Mouse (Mus musculus) midbrain, embryonic 12.5 days (tissue): Measurements from ENCODE around the gene Zbtb17. TPM values are rescaled to one million over a fixed set of nuclear protein-coding genes. Genes with fewer than 3 reads are reported as not detected.
A peak's percentile ranks its signal among the peaks of the same experiment; 100 is the strongest.

Experiments
- ATAC-seq: fragments of 200-750 bp; cut with Nextera tagmentation; 2 replicates; pipeline ENCODE4 v1.8.0; 2017; ENCODE audit warnings: low read depth, moderate TSS enrichment, moderate library complexity; ENCODE audit not compliant: low FRiP score
- H3K27ac ChIP-seq: fragments of 300-500 bp; sonication (generic); replicated peaks from 2 replicates; pipeline ENCODE4 v1.5.1; 2016; ENCODE audit warnings: mild to moderate bottlenecking
- H3K27me3 ChIP-seq: fragments of 300-500 bp; sonication (generic); 2 replicates; pipeline ENCODE4 v1.6.1; 2016; ENCODE audit warnings: mild to moderate bottlenecking
- H3K36me3 ChIP-seq: fragments of 300-500 bp; sonication (generic); 2 replicates; pipeline ENCODE4 v1.6.1; 2016
- H3K4me1 ChIP-seq: fragments of 300-500 bp; sonication (generic); 2 replicates; pipeline ENCODE4 v1.6.1; 2016
- H3K4me2 ChIP-seq: fragments of 300-500 bp; sonication (generic); replicated peaks from 2 replicates; pipeline ENCODE4 v1.6.1; 2016; ENCODE audit warnings: mild to moderate bottlenecking, moderate library complexity
- H3K4me3 ChIP-seq: fragments of 300-500 bp; sonication (generic); 2 replicates; pipeline ENCODE4 v1.5.1; 2016; ENCODE audit warnings: mild to moderate bottlenecking
- H3K9ac ChIP-seq: fragments of 300-500 bp; sonication (generic); replicated peaks from 2 replicates; pipeline ENCODE4 v1.6.1; 2016; ENCODE audit warnings: mild to moderate bottlenecking, moderate library complexity
- H3K9me3 ChIP-seq: fragments of 300-500 bp; sonication (generic); 2 replicates; pipeline ENCODE4 v1.6.1; 2016; ENCODE audit warnings: mild to moderate bottlenecking
- WGBS: fragments of 180-500 bp; shearing (Covaris S2); methylation state at CpG from one replicate; pipeline ENCODE4 v1.1.7; 2016; 5-methylcytosine and 5-hydroxymethylcytosine counted together
- polyA plus RNA-seq: library from polyadenylated mRNA; unstranded; fragments of >200 nt; fragmentation: Nextera tagmentation; extraction: Ambion mirVana; gene quantifications from 2 replicates; pipeline ENCODE4 v1.2.1, GENCODE M21; 2016

Gene Zbtb17
- polyA plus RNA-seq, 1 experiment from 2014 or later: 63.8 TPM

DNA sequence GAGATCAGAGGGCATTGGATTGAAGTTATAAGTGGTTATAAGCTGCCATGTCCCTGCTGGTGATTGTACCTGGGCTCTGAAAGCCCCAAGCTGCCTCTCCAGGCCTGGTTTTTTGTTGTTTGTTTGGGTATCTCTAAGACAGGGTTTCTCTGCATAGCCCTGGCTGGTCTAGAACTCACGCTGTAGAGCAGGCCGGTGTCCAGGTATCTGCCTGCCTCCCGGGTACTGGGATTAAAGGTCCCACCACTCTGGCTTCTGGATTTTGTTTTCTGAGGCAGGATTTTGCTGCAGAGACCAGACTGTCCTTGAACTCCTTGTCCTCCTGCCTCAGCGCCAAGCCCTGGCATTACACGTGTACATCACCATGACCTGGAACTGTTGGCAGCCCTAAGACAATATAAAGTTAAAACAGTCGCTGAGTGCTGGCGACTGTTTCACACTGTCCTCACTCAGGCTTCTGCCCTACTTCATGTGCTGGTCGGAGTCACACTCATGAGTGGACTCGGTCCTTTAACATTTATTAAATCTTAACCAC, 7.5 kb downstream of the Zbtb17 start:
- no peak overlapping the region for H3K4me2 ChIP-seq
- H3K9ac ChIP-seq: no peak overlapping the region
- no peak overlapping the region for H3K27ac ChIP-seq
- peaks cover 78% of the 10 kb centered on the region for H3K36me3 ChIP-seq
- 93% methylated on average over 9 of the region's 9 CpGs for WGBS
- H3K27me3 ChIP-seq: no peaks in the 10 kb centered on the region
- no peak overlapping the region for H3K4me3 ChIP-seq
- H3K9me3 ChIP-seq: no peaks in the 10 kb centered on the region
- no peaks in the 10 kb centered on the region for H3K4me1 ChIP-seq
- no peak for ATAC-seq

DNA sequence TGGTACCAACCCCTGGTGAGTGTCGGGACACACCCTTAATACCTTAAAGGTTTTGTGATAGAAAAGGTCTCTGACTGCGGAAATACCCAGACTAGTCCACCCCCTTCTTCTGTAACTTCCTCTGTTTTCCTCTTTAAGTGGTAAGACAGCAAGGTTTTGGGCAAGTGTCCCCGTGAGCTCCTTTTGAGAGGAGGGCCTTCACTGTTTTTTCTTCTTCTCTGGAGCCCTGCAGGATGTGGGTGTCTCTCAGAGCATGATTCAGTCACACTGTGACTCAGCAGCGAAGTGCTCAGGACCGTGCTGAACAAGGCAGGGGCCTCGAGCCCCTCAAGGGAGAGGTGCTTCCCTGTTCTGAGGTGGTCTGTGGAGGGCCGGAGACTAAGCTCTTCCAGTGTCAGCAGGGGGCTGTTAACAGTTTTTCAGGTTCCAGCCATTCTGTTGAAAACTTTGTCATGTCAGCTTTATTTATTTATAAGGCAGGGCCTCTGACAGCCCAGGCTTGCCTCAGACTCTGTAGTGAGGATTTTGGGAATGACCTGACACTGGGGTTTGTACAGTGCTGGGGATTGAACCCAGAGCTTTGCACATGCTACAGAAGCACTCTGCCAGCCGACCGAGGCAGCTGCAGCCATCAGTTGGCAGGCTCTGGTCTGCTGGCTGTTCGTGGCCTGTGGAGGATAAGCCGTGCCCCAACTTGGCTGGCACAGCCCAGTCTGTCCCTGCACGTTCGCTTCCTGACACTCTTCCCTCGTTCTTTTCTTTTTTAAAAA, 10.3 kb downstream of the Zbtb17 start:
- no peak overlapping the region for H3K4me2 ChIP-seq
- no peak overlapping the region for H3K9ac ChIP-seq
- no peak for ATAC-seq
- 81% methylated on average over 14 of the region's 14 CpGs for WGBS
- H3K36me3 ChIP-seq: peaks cover 55% of the 10 kb centered on the region
- no peaks in the 10 kb centered on the region for H3K9me3 ChIP-seq
- peaks cover 17% of the 10 kb centered on the region for H3K4me1 ChIP-seq
- H3K27me3 ChIP-seq: no peaks in the 10 kb centered on the region
- no peak overlapping the region for H3K27ac ChIP-seq
- no peak overlapping the region for H3K4me3 ChIP-seq

DNA sequence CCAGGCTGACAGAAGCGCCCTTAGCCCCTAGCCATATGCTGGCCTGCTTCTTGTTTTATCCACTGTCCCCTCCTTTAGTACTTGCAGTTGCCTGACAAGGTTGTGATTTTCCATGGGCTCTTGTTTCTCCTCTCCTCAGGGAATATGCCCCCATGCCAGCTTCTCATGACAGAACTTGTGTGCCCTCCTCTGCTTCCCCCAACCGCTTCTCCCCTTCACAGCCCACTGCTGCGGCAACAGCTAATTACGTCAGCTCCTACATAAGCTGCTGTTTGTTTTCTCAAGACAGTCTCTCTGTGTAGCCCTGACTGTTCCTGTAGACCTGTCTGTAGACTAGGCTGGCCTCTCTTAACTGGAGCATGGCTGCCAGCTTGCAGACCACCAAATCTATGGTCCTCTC, 11.1 kb downstream of the Zbtb17 start:
- Histone ChIP-seq H3K9me3 (no peaks in the 10 kb centered on the region), H3K27me3 (no peaks in the 10 kb centered on the region), H3K4me2 (no peak overlapping the region), H3K9ac (no peak overlapping the region), H3K4me3 (no peak overlapping the region), H3K27ac (no peak overlapping the region), H3K4me1 (peaks cover 18% of the 10 kb centered on the region), H3K36me3 (peaks cover 49% of the 10 kb centered on the region)
- WGBS: 85% methylated on average over 4 of the region's 4 CpGs
- no peak for ATAC-seq

DNA sequence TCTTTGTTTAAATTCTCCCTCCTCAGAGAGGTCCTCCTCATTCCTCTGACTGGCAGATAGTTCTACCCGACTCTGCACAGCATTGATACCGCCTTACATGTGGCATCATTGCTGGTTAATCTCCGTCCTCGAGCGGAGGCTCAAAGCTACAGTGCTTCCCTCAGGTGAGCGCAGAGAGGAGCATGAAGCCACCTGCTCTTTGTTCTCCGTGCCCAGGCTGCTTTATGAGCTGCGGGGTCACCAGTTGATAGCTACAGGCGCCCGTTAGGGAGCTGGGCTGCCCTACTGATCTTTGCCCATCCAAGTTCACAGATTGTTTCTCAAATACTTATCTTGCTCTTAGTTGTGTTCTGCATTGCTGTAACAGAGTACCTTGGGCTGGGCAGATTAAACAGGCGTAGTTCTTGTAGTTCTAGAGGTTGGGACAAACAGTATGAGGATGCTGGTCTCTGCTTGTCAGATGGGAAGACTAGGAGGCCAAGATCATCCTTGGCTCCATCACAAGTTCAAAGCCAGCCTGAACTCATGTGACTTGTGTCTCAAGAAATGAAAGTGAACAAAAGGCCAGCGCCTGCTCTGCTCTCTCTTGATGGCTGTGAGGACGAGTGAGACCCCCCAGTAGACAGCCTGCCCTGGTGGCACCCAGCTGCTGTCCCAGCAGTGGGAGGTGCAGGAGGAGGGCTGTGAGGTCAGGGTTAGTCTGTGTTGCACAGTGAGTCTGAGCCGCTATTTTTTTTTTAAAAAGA, 11.9 kb downstream of the Zbtb17 start:
- Histone ChIP-seq H3K4me2 (no peak overlapping the region), H3K4me1 (peaks cover 26% of the 10 kb centered on the region), H3K27ac (no peak overlapping the region), H3K9me3 (no peaks in the 10 kb centered on the region), H3K36me3 (peaks cover 41% of the 10 kb centered on the region), H3K9ac (no peak overlapping the region), H3K27me3 (no peaks in the 10 kb centered on the region), H3K4me3 (no peak overlapping the region)
- 93% methylated on average over 14 of the region's 14 CpGs for WGBS
- ATAC-seq: no peak

DNA sequence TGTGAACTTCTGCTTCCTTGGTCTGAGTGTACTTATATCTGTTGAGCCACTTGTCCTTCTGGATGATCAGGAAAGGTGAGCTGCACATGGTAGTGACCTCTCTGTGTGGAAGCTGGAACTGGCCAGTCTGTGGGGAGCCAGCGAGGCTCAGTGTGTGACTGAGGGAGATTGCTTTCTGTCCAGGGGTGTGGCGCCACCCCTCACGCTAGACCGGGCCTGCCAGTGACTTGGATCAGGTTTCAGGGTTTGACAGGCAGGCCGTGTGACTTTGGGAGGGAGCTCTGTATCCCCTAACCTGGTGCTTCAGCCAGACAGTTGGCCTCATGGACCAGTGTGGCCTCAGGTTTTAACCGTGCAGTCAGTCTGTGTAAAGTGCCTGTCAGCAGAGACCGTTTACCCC, 13.8 kb downstream of the Zbtb17 start:
- 15% methylated on average over 7 of the region's 7 CpGs for WGBS
- H3K4me3 ChIP-seq: no peak overlapping the region
- no peaks in the 10 kb centered on the region for H3K27me3 ChIP-seq
- H3K27ac ChIP-seq: peak overlapping the region; percentile 54; the same call in 1 of the 2 replicates
- H3K36me3 ChIP-seq: peaks cover 38% of the 10 kb centered on the region
- peak overlapping the region; percentile 4; the same call in 1 of the 2 replicates for H3K9ac ChIP-seq
- no peak overlapping the region for H3K4me2 ChIP-seq
- H3K4me1 ChIP-seq: peaks cover 29% of the 10 kb centered on the region
- ATAC-seq: no peak
- no peaks in the 10 kb centered on the region for H3K9me3 ChIP-seq

DNA sequence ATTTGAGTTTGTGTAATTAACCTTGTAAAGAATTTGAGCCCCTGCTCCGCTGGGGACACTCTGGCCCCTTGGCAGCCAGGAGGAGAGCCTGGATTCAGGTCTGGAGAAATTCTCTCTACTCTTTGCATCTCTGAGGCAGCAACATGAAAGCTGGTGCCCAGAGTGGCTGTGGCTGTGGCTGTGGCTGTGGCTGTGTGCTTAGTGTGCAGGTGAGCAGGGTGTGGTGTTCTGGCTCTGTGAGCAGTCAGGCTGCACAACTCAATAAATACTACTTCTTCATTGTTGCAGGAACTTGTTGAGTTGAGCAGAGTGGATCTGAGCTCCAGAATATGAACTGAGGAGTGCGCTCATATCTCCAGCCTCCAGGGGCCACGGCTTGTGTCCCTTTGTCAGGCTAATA, 14.4 kb downstream of the Zbtb17 start:
- Histone ChIP-seq H3K27me3 (no peaks in the 10 kb centered on the region), H3K4me2 (no peak overlapping the region), H3K4me3 (no peak overlapping the region), H3K9ac (no peak overlapping the region), H3K27ac (no peak overlapping the region), H3K9me3 (no peaks in the 10 kb centered on the region), H3K36me3 (peaks cover 40% of the 10 kb centered on the region), H3K4me1 (peaks cover 29% of the 10 kb centered on the region)
- no peak for ATAC-seq
- WGBS: 68% methylated on average over 3 of the region's 3 CpGs

DNA sequence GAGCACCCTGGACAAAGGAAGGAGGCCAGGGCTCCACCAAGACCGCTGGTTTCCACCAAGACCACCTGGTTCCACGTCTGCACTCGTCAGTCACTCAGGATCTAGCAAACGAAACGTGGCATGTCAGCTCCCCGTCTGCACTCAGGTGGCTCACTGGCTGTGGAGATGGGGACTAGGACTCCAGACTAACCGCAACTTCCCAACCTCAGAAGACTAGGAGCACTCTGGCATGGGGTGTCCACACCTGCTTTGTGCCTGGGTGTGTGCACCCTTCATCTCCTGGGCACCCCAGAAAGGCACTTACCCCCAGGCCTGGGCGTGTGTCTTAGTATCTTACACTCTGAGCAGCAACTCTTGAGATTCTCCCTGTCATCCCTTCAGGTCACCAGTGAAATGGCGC, 15.3 kb downstream of the Zbtb17 start:
- WGBS: 88% methylated on average over 9 of the region's 9 CpGs
- H3K27ac ChIP-seq: no peak overlapping the region
- H3K36me3 ChIP-seq: peaks cover 49% of the 10 kb centered on the region
- ATAC-seq: no peak
- H3K4me2 ChIP-seq: no peak overlapping the region
- peaks cover 29% of the 10 kb centered on the region for H3K4me1 ChIP-seq
- H3K4me3 ChIP-seq: no peak overlapping the region
- H3K9ac ChIP-seq: no peak overlapping the region
- H3K9me3 ChIP-seq: no peaks in the 10 kb centered on the region
- H3K27me3 ChIP-seq: no peaks in the 10 kb centered on the region

DNA sequence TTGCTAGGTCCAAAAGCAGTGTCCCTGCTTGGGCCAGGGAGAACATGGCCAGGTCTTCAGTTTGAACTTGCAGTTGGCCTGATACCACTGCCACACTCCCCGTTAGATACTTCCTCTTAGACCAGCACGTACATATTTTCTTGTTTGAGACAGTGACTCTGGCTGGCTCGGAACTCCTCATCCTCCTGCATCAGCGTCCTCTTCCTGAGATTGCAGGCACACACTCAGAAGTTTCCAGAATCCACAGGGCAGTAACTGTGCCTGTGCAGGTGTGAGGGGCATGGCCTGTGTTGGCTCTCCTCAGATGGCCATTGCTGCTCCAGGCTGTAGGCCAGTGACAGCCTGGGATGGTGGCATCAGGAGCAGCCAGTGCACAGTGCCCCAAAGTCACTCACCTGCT, 16.0 kb downstream of the Zbtb17 start:
- H3K9me3 ChIP-seq: no peaks in the 10 kb centered on the region
- H3K4me1 ChIP-seq: peaks cover 29% of the 10 kb centered on the region
- no peak overlapping the region for H3K4me2 ChIP-seq
- H3K4me3 ChIP-seq: no peak overlapping the region
- 98% methylated on average over 4 of the region's 4 CpGs for WGBS
- no peak for ATAC-seq
- no peaks in the 10 kb centered on the region for H3K27me3 ChIP-seq
- no peak overlapping the region; the same call in 1 of the 2 replicates for H3K27ac ChIP-seq
- H3K9ac ChIP-seq: no peak overlapping the region; the same call in 1 of the 2 replicates
- peaks cover 50% of the 10 kb centered on the region for H3K36me3 ChIP-seq

DNA sequence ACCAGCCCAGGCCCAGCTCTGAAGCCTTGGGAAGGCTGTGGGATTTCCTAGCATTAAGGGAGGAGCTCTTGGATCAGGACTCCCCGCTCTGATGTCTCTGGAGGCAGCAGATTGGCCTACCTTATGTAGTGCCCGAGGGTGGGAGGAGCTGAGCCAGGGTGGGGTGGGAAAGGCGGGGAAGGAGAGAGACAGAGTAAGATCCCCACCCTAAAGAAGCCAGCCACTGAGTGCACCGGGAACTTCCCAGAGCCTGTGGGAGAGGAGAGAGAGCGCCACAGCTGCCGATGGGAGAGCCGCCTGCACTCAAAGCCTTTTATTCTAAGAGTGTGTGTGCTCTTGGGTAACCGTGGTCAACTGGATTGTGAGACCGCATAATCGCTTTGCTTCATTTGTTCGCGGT, 16.6 kb downstream of the Zbtb17 start:
- H3K4me3 ChIP-seq: no peak overlapping the region
- H3K9ac ChIP-seq: no peak overlapping the region
- no peaks in the 10 kb centered on the region for H3K27me3 ChIP-seq
- peak; percentile 10; the same call in 1 of the 2 replicates for ATAC-seq
- H3K27ac ChIP-seq: no peak overlapping the region; the same call in 1 of the 2 replicates
- WGBS: 30% methylated on average over 12 of the region's 12 CpGs
- no peak overlapping the region for H3K4me2 ChIP-seq
- no peaks in the 10 kb centered on the region for H3K9me3 ChIP-seq
- peaks cover 29% of the 10 kb centered on the region for H3K4me1 ChIP-seq
- H3K36me3 ChIP-seq: peaks cover 54% of the 10 kb centered on the region

DNA sequence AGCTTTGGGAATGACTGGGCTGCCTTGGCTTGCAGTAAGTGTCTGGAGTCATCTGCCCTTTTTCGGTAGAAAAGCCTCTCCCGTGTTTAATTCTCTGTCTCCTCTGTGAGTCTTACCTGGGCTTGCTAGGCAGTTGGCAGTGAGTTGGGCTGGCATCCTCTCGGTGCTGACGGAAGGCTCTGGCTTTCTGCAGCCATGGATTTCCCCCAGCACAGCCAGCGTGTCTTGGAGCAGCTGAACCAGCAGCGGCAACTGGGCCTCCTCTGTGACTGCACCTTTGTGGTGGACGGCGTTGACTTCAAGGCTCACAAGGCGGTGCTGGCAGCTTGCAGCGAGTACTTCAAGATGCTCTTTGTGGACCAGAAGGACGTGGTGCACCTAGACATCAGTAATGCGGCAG, 17.1 kb downstream of the Zbtb17 start:
- no peak for ATAC-seq
- H3K4me3 ChIP-seq: no peak overlapping the region
- no peaks in the 10 kb centered on the region for H3K27me3 ChIP-seq
- H3K4me2 ChIP-seq: no peak overlapping the region
- H3K36me3 ChIP-seq: peaks cover 54% of the 10 kb centered on the region
- H3K27ac ChIP-seq: no peak overlapping the region; the same call in 1 of the 2 replicates
- no peak overlapping the region for H3K9ac ChIP-seq
- H3K4me1 ChIP-seq: peaks cover 29% of the 10 kb centered on the region
- WGBS: 89% methylated on average over 12 of the region's 12 CpGs
- no peaks in the 10 kb centered on the region for H3K9me3 ChIP-seq

DNA sequence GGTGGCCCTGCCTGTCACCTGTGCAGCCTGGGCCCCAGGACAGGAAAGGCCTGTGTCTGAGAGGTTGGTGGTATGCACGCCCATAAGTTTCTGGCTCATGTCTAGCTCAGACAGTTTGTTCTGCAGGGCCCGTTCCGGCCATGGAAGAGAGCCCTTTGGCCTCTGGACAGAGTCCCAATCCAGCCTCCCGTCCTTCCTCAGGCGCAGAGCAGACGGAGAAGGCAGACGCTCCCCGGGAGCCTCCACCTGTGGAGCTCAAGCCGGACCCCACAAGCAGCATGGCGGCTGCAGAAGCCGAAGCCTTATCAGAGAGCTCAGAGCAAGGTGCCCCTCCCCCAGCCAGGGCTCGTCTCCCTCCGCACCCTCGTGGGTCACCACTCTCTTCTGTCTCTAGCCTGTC, 19.0 kb downstream of the Zbtb17 start:
- Histone ChIP-seq H3K27me3 (no peaks in the 10 kb centered on the region), H3K9me3 (no peaks in the 10 kb centered on the region), H3K4me3 (no peak overlapping the region), H3K4me2 (no peak overlapping the region), H3K4me1 (peaks cover 20% of the 10 kb centered on the region), H3K9ac (no peak overlapping the region), H3K27ac (no peak overlapping the region), H3K36me3 (peaks cover 71% of the 10 kb centered on the region)
- WGBS: 86% methylated on average over 14 of the region's 14 CpGs
- no peak for ATAC-seq

DNA sequence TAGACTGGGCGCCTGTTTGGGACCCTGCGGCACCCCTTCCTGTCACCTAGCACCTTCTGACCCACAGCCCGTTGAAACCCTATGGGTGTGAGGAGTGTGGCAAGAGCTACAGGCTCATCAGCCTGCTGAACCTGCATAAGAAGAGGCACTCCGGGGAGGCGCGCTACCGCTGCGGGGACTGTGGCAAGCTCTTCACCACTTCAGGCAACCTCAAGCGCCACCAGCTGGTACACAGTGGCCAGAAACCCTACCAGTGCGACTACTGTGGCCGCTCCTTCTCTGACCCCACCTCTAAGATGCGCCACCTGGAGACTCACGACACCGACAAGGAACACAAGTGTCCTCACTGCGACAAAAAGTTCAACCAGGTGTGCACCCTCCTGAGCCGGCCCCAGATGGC, 20.3 kb downstream of the Zbtb17 start:
- Histone ChIP-seq H3K27ac (no peak overlapping the region), H3K9me3 (no peaks in the 10 kb centered on the region), H3K9ac (no peak overlapping the region), H3K27me3 (no peaks in the 10 kb centered on the region), H3K4me2 (no peak overlapping the region), H3K4me3 (no peak overlapping the region), H3K36me3 (peaks cover 81% of the 10 kb centered on the region), H3K4me1 (peaks cover 12% of the 10 kb centered on the region; the same call in 1 of the 2 replicates)
- ATAC-seq: no peak
- whole genome bisulfite sequencing: 76% methylated on average over 16 of the region's 16 CpGs
